Mouse (Mus musculus) embryonic facial prominence, embryonic 11.5 days (tissue): ENCODE measurements around the gene Bdkrb2. TPM values are rescaled to one million over a fixed set of nuclear protein-coding genes. Genes with fewer than 3 reads are reported as not detected.

Experiments
- ATAC-seq: fragments of 200-750 bp; cut with Nextera tagmentation; replicated peaks from 2 replicates; pipeline ENCODE4 v1.8.0; 2017; ENCODE audit warnings: low read depth; ENCODE audit not compliant: insufficient number of reproducible peaks, low FRiP score, low TSS enrichment
- DNase-seq: peaks from one replicate; pipeline ENCODE4 v3.0.0-alpha.2; 2015; ENCODE audit warnings: low spot score
- H3K27ac ChIP-seq: fragments of 300-500 bp; sonication (generic); replicated peaks from 2 replicates; pipeline ENCODE4 v1.5.1; 2014; ENCODE audit warnings: mild to moderate bottlenecking, low read depth, low read length, control low read depth
- H3K27me3 ChIP-seq: fragments of 300-500 bp; sonication (generic); 2 replicates; pipeline ENCODE4 v1.6.1; 2014; ENCODE audit warnings: mild to moderate bottlenecking, low read length, moderate library complexity, mixed read lengths; ENCODE audit not compliant: control insufficient read depth, insufficient read depth
- H3K36me3 ChIP-seq: fragments of 300-500 bp; sonication (generic); replicated peaks from 2 replicates; pipeline ENCODE4 v1.6.1; 2014; ENCODE audit warnings: low read depth, mild to moderate bottlenecking, low read length, moderate library complexity, mixed read lengths; ENCODE audit not compliant: control insufficient read depth, insufficient read depth
- H3K4me1 ChIP-seq: fragments of 300-500 bp; sonication (generic); 2 replicates; pipeline ENCODE4 v1.6.1; 2014; ENCODE audit warnings: low read length, mixed read lengths; ENCODE audit not compliant: control insufficient read depth, insufficient read depth
- H3K4me2 ChIP-seq: fragments of 300-500 bp; sonication (generic); 2 replicates; pipeline ENCODE4 v1.6.1; 2014; ENCODE audit warnings: low read depth, mild to moderate bottlenecking, control low read depth, low read length, moderate library complexity
- H3K4me3 ChIP-seq: fragments of 300-500 bp; sonication (generic); 2 replicates; pipeline ENCODE4 v1.5.1; 2014; ENCODE audit warnings: low read depth, low read length, control low read depth
- H3K9ac ChIP-seq: fragments of 300-500 bp; sonication (generic); replicated peaks from 2 replicates; pipeline ENCODE4 v1.6.1; 2014; ENCODE audit warnings: mild to moderate bottlenecking, control low read depth, low read length
- H3K9me3 ChIP-seq: fragments of 300-500 bp; sonication (generic); replicated peaks from 2 replicates; pipeline ENCODE4 v1.6.1; 2016; ENCODE audit warnings: mild to moderate bottlenecking, low read length, inconsistent platforms, mixed read lengths; ENCODE audit not compliant: control insufficient read depth
- WGBS: fragments of 180-500 bp; shearing (Covaris S2); extraction: QIAGEN DNeasy Blood & Tissue Kit; methylation state at CpG from one replicate; pipeline ENCODE4 v1.1.7; 2014; 5-methylcytosine and 5-hydroxymethylcytosine counted together
- polyA plus RNA-seq: library from polyadenylated mRNA; unstranded; fragments of >200 nt; fragmentation: Nextera tagmentation; extraction: Ambion mirVana; gene quantifications from 2 replicates; pipeline ENCODE4 v1.2.1, GENCODE M21; 2014

Gene Bdkrb2
- polyA plus RNA-seq, 1 experiment from 2014 or later: 0.17 TPM

DNA sequence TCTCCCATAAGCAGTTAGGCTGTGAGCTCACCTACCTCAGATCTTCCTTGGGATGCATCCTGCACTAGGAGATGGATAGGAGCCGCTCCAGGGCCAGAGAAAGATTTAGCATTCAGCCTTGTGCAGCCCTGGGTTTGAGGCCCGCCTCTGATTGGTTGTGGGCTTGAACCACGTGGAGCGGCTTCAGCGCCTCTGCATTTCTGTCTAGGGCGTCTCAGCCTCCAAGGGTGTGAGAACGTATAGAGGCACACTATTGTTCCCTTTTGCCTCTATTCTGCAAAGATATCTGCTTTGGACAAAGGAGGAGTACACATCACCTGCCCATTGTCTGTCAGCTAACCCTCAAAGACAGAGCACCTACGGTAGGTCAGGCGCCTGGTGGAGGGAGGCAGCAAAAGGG lies 19.5 kb downstream of the Bdkrb2 start:
- no peak for DNase-seq
- no peaks in the 10 kb centered on the region for H3K4me1 ChIP-seq
- no peaks in the 10 kb centered on the region for H3K36me3 ChIP-seq
- no peak for ATAC-seq
- no peak overlapping the region for H3K4me3 ChIP-seq
- H3K27ac ChIP-seq: no peak overlapping the region
- H3K27me3 ChIP-seq: no peaks in the 10 kb centered on the region
- H3K4me2 ChIP-seq: no peak overlapping the region
- 59% methylated on average over 9 of the region's 9 CpGs for WGBS
- H3K9me3 ChIP-seq: no peaks in the 10 kb centered on the region
- H3K9ac ChIP-seq: no peak overlapping the region

- peak; percentile 46; the same call in 1 of the 2 replicates for ATAC-seq
- peak; percentile 61 for DNase-seq
- no peaks in the 10 kb centered on the region for H3K9me3 ChIP-seq
- H3K9ac ChIP-seq: no peak overlapping the region
- H3K4me2 ChIP-seq: no peak overlapping the region
- H3K27me3 ChIP-seq: no peaks in the 10 kb centered on the region
- H3K4me1 ChIP-seq: no peaks in the 10 kb centered on the region
- no peak overlapping the region for H3K4me3 ChIP-seq
- H3K36me3 ChIP-seq: no peaks in the 10 kb centered on the region
- H3K27ac ChIP-seq: no peak overlapping the region
- WGBS: 15% methylated on average over 2 of the region's 2 CpGs
Observed at GRCm38 (mm10) chr12:105583484-105583883, 20.5 kb downstream of the Bdkrb2 start.

- ATAC-seq (no peak), DNase-seq (peak; percentile 79)
- H3K27me3 ChIP-seq: no peaks in the 10 kb centered on the region
- no peaks in the 10 kb centered on the region for H3K36me3 ChIP-seq
- H3K9me3 ChIP-seq: no peaks in the 10 kb centered on the region
- no peak overlapping the region for H3K4me3 ChIP-seq
- 18% methylated on average over 12 of the region's 12 CpGs for WGBS
- no peaks in the 10 kb centered on the region for H3K4me1 ChIP-seq
- no peak overlapping the region for H3K9ac ChIP-seq
- no peak overlapping the region for H3K27ac ChIP-seq
- no peak overlapping the region for H3K4me2 ChIP-seq
Observed at GRCm38 (mm10) chr12:105584851-105585250, 21.8 kb downstream of the Bdkrb2 start.

DNA sequence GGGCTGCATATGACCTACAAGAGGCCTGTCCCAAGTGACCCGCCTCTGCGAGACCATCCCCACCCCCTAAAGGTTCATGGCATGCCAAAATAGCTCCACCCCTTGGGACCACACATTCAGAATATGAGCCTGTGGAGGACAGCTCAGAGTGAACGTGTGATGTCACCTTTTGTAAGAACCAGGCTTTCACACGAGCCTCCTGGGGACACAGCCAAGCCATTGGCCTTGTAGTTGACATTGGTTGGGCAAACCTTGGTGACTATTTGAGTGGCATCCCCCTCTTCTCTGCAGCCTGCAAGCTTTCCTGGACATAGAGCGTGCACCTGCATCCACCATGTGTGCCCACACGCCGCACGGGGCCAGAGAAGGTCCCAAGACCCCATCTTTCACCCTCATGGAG lies 24.5 kb downstream of the Bdkrb2 start:
- Histone ChIP-seq H3K27ac (no peak overlapping the region), H3K4me3 (no peak overlapping the region), H3K9ac (no peak overlapping the region), H3K36me3 (no peaks in the 10 kb centered on the region), H3K4me2 (no peak overlapping the region), H3K4me1 (no peaks in the 10 kb centered on the region), H3K27me3 (no peaks in the 10 kb centered on the region), H3K9me3 (no peaks in the 10 kb centered on the region)
- WGBS: 86% methylated on average over 8 of the region's 8 CpGs
- ATAC-seq (no peak), DNase-seq (no peak)

- Histone ChIP-seq H3K9ac (no peak overlapping the region), H3K4me1 (no peaks in the 10 kb centered on the region; the same call in 1 of the 2 replicates), H3K4me3 (no peak overlapping the region), H3K27me3 (no peaks in the 10 kb centered on the region), H3K27ac (no peak overlapping the region), H3K36me3 (no peaks in the 10 kb centered on the region), H3K9me3 (no peaks in the 10 kb centered on the region), H3K4me2 (no peak overlapping the region)
- no peak for ATAC-seq
- 77% methylated on average over 7 of the region's 7 CpGs for WGBS
- no peak for DNase-seq
Observed at GRCm38 (mm10) chr12:105590786-105591185, 27.8 kb downstream of the Bdkrb2 start.

DNA sequence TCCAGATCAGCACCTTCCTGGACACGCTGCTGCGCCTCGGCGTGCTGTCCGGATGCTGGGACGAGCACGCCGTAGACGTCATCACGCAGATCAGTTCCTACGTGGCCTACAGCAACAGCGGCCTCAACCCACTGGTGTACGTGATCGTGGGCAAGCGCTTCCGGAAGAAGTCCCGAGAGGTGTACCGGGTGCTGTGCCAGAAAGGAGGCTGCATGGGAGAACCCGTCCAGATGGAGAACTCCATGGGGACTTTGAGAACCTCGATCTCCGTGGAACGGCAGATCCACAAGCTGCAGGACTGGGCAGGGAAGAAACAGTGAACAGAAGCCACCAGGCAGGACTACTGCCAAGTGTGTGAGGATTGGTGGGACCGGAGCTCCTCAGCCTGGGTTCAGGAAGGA lies 29.3 kb downstream of the Bdkrb2 start:
- DNase-seq (no peak), ATAC-seq (no peak)
- Histone ChIP-seq H3K27me3 (no peaks in the 10 kb centered on the region), H3K36me3 (no peaks in the 10 kb centered on the region), H3K9ac (no peak overlapping the region), H3K4me3 (no peak overlapping the region), H3K27ac (no peak overlapping the region), H3K4me1 (no peaks in the 10 kb centered on the region; the same call in 1 of the 2 replicates), H3K9me3 (no peaks in the 10 kb centered on the region), H3K4me2 (no peak overlapping the region)
- WGBS: 97% methylated on average over 23 of the region's 23 CpGs

- 57% methylated on average over 4 of the region's 4 CpGs for WGBS
- no peak for ATAC-seq
- H3K36me3 ChIP-seq: no peaks in the 10 kb centered on the region
- no peaks in the 10 kb centered on the region; the same call in 1 of the 2 replicates for H3K4me1 ChIP-seq
- DNase-seq: no peak
- no peak overlapping the region for H3K4me3 ChIP-seq
- no peak overlapping the region for H3K9ac ChIP-seq
- no peaks in the 10 kb centered on the region for H3K27me3 ChIP-seq
- H3K9me3 ChIP-seq: no peaks in the 10 kb centered on the region
- H3K4me2 ChIP-seq: no peak overlapping the region
- H3K27ac ChIP-seq: no peak overlapping the region
Observed at GRCm38 (mm10) chr12:105593471-105593870, 30.4 kb downstream of the Bdkrb2 start.

GRCm38 (mm10) chr12:105597135-105597534 lies 34.1 kb downstream of the Bdkrb2 start:
- ATAC-seq (no peak), DNase-seq (no peak)
- Histone ChIP-seq H3K9ac (no peak overlapping the region), H3K9me3 (no peaks in the 10 kb centered on the region), H3K4me2 (no peak overlapping the region), H3K36me3 (no peaks in the 10 kb centered on the region), H3K27ac (no peak overlapping the region), H3K4me3 (no peak overlapping the region), H3K4me1 (no peaks in the 10 kb centered on the region; the same call in 1 of the 2 replicates), H3K27me3 (no peaks in the 10 kb centered on the region)
- WGBS: 89% methylated on average over 8 of the region's 8 CpGs
